Mouse (Mus musculus): ENCODE measurements around the gene Hexdc.

- TF ChIP-seq CTCF (IDR thresholded peaks at IDR 0.05; ENCODE audit: extremely low read depth, insufficient read depth, low read length), result no peak
- TF ChIP-seq POLR2A (IDR thresholded peaks at IDR 0.05; ENCODE audit: extremely low read depth, insufficient read depth, low read length), result no peak
These were observed 28.5 kb downstream of the Hexdc start for GRCm38 (mm10) chr11:121232706-121233105.

Data from cortical plate, adult 2 months (tissue).